Mouse (Mus musculus): ENCODE data around the gene Spg20.

Gene Spg20

DNA sequence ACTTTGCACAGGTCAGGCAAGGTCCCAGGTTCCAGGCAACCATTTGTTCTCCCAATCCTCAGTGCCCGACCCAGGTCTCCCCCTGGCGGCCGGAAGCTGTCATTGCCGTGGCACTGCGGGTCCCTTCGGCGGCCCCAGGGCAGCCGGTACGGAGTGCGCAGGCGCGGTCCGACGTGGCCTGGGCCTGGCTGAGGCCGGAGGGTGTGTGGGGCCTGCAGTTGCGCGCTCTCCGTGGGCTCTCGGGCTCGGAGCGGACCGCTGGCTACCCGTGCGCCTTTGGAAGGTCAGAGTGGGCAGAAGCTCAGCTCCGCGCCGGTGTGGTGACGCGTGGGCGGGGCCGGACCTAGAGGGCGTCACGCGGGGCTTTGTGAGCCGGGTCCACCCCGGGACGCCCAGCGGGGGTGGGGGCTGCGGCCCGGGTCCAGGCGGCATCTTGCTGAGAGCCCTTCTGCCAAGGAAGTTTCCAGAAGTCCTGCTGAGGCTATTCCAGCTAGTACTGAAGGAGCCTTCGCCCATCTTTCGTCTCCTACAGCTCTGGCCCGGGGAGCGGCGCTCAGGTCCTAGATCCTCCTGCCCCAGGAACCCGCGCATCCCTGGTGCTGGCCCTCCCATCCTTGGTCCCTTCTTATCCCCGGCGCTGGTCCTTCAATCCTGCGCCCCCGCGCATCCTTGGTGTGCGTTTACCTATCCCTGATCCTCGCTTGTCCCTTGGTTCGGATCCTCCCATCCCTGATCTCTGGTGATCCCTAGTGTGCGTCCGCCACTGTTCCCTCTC, at the start of gene Spg20:
Gene Spg20 (plus strand): TSS at position 174 of the 775 bp plus-strand sequence.
- peak; percentile 94 for DNase-seq

DNA sequence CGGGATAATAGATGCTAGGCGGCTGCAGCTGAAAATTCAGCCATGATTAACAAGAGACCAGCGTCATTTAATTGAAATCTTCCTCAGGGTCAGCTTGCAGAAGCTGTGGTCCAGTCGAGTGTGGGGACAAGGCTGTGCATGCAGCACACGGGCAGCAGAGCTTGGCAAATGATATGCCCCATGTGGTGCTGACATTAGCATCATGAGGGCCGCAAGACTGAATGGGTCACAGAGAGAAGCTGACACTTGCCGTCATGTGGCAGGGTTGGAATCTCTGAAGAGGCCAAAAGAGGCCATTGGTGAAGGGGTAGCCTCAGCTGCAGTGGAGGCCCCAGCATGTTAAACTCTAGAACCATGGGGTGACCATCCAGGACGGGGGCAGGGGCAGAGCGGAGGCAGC, 49.3 kb upstream of the Spg20 start:
- no peak for DNase-seq

DNA sequence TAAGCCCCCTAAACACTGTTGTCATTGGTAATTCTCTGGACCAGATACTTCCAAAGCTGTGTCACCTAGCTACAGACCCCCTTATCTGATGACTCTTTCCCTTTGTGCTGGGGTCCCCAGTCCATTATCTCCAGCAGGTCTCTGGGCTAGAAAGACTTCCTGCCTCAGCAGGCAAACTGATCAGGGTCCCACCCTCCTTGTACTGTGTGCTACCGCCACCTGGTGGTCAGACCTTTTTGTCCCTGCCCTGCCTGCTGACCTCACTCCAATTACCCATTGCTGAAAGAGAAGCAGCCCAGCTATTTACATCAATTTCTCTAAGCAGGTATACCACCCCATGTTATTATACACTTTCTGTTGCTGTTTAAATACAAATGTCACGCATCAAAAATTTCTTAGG, 47.5 kb upstream of the Spg20 start:
- peak; percentile 79 for DNase-seq

DNA sequence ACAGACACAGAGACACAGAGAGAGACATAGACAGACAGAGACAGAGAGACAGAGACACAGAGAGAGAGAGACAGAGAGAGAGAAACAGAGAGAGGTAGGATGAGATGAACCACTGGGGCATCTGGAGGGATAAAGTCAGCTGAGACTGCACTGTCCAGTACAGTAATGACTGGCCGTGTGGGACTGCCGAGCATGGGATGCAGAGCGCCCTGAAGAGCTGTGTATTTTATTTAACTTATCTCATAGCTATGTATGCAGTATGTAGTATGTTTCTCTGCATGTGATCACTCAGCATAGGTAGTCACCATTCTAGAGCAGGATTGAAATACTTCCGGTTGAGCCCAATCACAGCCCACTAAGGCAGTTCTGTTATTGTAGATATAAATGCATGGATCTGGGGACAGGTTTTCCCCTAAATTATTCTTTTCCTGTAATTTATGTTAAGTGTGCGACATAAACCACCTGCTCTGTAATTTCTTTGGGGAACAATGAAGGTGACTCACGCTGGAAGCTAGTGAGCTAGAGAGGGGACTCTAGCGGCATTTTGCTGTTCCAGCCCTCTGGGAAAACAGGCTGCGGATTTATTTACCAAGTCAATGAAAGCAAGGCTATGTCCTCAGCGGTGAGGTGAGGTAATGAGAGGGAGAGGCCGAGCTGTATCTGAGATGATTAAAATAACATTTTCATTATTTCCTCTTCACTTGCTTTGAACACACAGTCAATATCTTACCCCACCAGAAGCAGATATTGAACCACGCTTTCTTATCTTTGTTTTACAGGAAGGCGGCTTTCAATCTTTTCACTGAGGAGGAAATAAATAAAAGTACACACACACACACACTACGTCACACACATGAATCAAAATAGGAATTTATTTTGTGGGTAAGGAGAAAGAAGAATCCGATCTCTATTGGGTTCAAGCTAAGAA, 45.9 kb upstream of the Spg20 start:
- no peak for DNase-seq

DNA sequence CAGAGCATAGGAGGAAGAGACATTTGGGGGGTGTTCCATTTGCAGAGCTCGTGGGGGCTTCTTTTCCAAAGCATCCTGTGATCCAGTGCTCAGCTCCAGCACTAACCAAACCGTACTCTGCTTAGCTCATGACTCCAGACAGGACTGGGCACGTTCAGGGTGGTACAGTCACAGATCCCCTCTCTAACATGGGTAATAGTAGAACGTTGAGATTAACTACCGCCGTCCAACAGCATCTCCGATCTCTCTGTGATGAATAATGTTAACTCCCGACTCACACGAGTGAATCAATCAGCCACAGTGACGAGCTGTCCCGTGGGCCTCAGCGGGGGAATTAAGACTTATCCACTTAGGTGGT, 45.3 kb upstream of the Spg20 start:
- no peak for DNase-seq

DNA sequence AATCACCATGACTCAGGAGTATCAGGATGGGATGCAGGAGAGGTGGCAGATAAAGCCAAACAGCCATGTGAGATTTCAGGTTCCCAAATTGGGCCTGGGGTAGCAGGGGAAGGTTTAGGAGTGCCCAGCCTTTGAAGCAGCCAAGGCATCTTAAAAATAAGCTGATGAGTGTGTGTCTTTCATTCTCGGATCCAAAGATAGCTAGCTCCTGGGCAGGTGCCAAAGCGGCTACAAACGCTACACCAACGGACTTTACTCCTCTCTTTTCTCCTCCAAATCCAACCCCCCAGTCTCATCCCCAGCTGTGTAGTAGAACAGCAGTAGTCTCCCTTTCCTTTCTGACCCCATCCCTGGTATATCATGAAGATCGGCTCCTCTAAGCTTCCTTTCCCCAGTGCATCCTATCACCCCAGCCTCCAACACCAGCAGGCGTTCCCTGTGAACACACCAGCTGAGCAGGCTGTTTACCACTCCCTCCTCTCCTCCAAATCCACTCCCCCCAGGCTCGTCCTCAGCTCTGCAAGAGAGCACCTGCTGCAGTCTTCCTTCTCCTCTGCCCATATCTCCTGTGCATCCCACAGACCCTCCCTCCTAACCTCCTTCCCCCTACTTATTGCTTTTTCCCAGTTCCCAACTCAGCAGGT, 44.0 kb upstream of the Spg20 start:
- DNase-seq, result peak; percentile 65

DNA sequence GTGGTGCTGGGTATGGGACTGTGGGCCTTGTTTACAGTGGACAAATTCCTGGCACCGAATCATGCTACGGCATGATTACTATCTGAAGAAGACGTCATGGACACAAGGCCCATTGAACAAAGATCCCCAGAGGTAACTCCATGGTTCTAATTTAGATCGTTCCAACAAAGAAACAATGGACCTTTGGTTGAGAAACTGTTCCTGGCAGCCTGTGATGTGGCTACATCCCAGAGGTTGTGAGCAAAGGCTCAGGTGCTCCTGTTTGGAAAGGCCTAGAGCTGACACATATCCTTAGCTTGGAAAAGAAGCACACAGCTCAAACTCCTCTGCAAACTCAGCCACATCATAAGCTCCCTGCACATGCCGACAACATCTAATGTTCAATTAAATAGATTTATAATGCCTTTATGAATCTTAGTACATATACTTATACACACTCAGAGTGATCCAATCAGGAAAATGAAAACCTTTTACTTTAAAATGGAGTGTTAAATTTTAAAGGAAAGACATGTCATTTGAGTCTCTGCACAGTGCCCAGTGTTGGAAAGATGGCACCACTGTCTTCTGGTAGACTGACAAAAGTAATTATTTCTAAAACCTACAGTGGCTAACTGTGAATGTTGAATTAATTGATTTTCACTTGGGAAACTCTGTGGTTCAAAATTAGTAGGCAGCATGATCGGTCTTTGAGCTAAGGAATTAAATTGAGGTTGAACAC, 37.2 kb upstream of the Spg20 start:
- no peak for DNase-seq

DNA sequence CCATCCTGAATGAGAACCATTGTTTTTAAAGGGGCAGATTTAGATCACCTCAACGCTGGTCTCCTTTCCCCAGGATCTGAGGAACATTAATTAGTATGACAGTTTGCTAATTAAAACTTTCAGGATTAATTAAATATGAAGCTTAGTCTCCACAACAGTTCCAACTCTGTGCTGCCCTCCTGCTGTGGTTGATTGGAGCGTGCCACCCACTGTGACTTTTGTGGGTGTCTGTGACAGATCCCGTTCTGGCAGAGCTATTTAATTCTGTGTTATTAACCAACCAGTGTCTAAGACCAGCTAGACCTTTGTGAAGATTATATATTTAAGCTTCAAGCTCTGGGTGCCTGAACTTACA, 36.6 kb upstream of the Spg20 start:
- no peak for DNase-seq

DNA sequence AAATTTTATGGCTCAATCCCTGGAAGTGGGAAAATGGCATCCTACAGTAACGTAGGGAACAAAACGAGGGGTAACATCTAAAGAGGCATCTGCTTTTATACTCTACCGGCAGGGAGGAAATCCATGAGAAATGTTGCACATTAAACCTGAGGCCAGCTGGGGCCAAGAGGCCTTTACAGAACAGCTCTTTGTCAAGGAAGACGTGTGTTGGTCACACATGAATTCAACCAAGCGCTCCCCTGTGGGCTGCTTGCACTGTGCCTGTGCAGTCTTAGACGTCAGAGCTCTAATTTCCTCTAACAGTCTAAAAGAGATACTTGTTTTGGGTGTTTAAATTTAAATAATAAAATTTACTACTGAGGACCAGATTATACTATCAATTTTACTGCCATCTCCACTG, 33.7 kb upstream of the Spg20 start:
- DNase-seq, result no peak

DNA sequence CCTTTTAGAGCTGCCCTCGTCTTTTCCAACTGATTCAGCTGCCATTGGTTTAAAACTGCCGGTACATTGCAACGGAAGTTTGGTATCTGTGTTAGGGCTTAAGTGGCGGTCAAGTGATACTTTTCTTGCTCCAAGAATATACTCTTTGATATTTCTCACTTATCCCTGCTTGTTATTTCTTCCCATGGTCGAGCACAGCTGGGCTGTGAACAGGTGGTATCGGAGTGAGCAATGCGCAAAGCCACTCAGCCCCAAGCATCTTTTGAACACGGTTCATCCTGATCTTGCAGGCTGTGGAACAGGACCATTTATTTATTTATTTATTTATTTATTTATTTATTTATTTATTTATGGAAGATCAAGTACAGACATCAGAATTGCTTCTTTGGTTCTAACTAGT, 32.3 kb upstream of the Spg20 start:
- DNase-seq, result no peak

DNA sequence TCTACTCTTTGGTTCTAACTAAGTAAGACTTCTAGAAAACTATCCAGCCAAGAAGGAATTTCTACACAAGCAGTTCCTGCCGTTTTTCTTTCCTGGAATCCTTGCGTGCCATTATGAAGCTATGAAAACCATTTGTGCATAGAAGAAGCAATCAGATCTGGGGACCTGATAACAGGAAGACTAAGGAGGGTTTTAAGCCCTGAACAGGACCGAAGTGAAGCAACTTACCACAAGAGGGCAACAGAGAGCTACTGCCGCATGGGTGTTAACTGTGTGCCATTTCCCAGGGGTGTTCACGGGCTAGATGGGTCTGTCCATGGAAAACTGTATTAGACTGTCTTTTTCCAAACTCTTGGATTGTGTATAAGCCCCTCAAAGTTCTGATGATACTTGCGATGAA, 31.9 kb upstream of the Spg20 start:
- DNase-seq, result peak; percentile 75

DNA sequence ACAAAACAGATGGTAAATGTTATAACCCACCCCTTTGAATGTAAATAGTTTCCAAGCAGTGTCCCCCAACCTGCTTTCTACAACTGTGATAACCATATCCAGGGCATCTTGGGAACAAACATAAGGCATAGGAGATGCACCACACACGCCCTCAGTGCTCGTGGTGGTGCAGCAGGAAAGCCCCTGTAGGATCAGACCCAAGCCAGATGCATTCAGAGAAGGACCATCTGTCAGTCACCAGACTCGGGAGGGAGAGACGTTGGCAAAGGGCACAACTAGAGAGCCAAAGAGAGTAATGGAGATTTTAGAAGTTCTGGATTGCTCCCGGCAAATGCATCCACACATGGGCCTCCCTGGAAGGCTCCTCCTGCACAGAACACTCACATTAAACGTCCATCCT, 27.1 kb upstream of the Spg20 start:
- no peak for DNase-seq

DNA sequence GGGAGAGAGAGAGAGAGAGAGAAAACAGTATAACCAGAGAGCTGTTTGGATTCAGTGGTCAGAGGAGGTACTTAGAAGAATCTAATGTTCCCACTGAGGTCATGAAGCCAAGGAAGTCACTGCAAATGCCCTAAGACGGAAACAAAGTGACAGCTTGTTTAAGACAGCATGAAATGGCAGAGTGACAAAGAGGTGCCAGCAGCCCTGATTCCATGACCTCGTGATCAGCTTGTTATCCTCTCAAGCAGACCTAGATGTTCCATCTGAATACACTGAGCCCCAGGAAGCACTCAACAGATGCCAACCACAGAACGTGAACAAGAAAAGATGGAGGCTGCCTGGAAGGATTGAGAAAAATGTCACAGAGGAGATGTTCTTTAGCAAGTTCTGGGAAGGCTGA, 26.2 kb upstream of the Spg20 start:
- no peak for DNase-seq

DNA sequence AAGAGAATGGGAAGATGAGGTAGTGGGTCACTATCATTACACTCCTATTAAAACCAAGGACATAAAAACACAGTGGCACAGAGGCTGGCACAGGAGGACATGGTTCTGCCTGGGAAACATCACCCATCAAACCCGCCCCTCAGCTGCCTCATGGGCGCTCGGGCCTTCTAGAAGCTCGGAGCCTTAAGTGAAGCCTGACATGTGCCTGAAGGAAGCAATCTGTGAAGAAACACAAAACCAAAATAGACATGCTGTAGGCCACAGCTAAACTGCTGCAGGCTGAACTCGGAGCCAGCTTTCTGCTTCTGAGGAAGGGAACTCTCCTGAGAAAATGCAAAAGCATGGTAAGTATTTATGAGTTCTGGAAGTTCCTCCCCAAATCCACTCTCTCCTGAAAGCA, 25.0 kb upstream of the Spg20 start:
- DNase-seq, result no peak

DNA sequence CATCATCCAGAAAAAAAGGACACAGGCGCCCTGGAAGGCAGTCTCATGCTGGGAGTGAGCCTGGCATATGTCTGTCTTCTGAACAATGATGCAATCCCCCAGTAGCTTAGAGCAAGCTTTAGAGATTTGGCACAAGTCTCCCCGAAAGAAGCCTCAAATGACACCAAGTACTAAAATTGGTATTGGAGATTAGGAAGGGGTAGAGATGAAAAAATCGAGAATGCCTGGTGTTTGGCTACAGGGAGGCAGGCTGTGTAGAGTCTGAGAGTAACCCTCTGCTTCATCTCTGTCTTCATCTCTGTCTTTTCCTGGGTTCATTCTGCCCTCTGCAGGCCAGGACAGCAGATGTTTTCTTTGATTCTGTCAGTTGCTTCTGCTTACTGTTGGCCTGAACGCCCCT, 24.5 kb upstream of the Spg20 start:
- DNase-seq, result no peak

DNA sequence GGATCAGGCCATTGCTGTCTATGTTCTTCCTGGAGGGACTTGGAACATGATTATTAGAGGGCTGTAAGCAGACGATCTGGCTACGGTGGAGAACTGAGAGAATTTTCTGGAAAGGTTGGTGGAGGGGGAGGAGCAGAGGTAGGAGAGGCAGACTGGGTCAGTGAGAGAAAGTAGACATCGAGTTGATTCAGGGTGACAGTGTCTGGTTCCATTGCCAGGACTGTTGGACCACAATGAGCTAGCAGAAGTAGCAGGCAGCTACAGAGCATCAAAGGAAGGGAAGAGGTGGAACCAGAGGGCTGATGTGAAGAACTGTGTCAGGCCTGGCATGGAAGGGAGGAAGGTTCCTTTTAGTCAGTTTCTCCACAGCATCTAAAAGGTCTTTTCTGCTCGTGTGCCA, 23.5 kb upstream of the Spg20 start:
- DNase-seq, result no peak

DNA sequence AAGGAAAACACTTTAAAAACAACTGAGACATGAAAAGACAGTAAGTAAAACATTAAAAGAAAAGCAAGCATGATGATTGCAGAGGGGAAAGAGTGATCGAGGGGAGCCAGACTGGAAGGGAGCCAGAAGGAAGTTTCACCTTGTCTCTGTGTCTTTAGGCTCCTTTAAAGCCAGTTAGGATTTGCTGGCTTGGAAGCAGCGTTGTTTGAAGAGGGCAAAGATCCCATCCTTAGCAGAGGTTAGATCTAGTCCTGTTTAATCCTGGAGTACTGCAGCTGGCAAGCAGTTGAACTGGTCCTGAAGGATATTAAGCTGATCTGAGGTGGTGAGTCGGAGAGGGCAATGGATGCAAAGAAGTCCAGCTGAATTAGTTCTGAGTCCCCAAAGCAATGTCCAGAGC, 23.1 kb upstream of the Spg20 start:
- DNase-seq, result no peak

DNA sequence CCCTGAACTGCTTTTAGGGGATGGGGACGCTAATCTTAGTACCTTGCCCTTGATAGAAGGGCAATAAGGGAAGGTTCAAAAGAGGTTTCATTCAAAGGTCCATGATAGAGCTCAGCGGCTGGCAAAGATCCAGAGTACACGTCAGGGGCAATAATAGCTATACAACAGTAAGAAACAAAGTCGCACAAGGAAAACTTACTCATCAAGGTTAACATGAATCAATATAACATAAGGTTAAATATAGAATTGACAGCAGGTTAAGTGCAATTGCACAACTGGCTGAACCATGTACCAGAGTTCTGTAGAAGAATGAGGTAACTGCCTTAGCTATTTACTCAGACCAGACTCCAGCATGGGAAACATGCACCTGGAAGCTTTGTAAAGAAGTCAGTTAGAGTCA, 22.6 kb upstream of the Spg20 start:
- no peak for DNase-seq

DNA sequence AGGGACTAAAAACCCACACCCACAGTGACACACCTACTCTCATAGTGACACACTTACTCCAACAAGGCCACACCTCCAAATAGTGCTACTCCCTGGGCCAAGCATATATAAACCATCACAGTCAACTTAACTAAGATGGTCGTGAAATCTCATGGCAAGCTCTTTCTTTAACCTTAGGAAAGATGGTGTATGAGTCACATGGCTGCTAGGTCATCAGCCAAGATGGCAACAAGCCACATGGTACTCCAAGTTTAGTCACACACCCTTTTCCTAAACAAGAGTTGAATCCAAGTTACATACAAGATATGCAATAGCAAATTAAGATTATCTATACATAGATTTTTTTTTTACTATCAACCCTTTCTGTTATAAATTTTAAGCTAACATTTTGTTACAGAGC, 18.7 kb upstream of the Spg20 start:
- no peak for DNase-seq

DNA sequence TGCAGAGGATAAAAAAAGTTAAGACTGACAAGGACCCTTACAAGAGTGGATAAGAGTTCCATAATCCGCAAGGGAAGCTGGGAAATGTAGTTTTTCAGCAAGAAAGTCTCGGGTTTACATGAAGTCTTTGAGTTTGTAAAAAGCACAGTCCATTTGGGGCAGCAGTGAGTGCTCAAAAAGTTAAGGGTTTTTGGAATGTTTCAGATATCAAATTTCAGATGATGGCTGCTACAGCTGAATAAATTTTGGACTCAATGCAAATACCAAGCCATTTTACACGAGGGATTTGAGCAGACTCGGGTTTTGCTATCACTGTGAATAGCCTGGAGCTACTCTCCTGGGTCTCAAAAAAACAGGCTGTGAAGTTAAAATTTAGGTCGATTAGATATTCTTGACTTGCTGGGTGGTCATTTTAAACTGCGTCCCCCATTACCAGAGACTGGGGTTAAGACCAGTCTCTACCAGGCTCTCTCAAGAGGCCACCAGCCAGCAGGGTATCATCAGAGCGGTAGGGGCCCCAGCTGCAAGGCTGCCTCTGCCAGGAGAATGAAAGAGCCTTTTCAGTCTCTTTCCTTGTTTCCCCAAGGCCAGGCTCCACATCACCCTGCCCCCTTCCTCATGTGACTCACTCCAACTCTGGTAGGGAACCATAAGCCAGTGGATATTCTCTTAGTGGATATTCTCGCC, 15.8 kb upstream of the Spg20 start:
- DNase-seq, result peak; percentile 27

DNA sequence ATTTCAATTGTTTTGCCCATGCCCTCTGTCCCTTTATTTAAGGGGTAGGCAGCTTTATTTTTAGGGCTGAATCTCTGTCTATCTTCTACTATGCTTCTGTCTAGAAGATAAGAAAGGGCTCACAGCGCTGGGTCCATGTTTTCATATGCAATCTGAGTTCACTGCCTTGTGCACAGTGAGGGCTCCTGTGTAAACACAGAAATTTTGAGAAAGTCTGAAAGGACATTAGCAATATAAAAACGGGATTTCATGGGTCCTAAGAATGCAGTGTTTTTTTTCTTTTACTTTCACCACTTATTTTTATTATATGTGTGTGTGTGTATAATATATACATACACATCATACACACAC, 15.3 kb upstream of the Spg20 start:
- DNase-seq, result no peak

DNA sequence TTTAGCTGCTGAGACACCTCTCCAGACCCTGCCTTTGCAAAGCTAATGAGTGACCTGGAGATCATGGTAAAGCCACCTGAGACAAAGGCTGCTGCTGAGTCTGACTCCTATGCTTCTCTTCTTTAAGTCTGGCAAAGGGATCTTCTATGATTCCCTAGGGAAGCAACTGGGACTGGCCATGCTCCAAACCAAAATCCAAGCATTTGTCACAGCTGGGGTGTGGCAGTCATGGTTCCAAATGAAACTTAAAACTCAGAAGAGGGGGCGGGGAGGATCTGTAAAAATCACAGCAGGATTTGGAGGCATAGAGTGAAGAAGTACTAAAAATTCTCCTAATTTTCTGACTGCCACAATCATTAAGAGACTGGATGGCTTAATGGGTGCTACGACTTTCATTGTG, 14.7 kb upstream of the Spg20 start:
- peak; percentile 24 for DNase-seq

DNA sequence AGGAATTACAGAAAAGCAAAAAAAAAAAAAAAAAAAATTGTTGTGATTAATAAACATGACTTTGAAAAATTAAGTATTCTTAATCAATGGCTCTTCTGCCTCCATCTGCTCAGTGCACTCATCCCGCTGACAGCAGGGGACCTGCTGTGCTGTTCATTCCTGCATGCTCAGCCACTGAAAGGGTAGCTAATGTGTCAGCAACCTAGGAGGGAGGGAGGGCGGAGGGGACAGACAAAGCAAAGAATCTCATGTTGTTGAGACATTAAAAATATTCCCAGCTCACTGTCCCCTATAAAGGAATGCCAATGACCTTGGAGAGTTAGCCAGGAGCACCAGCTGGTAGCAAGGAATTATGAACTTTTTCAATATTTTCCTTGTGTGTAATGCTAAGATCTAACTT, 13.9 kb upstream of the Spg20 start:
- no peak for DNase-seq
